Mouse (Mus musculus) midbrain, embryonic 10.5 days (tissue): ENCODE data around the gene Rab8a. TPM values are rescaled to one million over a fixed set of nuclear protein-coding genes. Genes with fewer than 3 reads are reported as not detected.

Experiments used
- DNase-seq: peaks from one replicate; pipeline ENCODE4 v3.0.0-alpha.2; 2017; ENCODE audit warnings: low spot score
- H3K27ac ChIP-seq: fragments of 300-500 bp; sonication (generic); replicated peaks from 2 replicates; pipeline ENCODE4 v1.5.1; 2016; ENCODE audit warnings: mild to moderate bottlenecking
- H3K27me3 ChIP-seq: fragments of 300-500 bp; sonication (generic); 2 replicates; pipeline ENCODE4 v1.6.1; 2016; ENCODE audit warnings: low read depth, mild to moderate bottlenecking; ENCODE audit not compliant: poor library complexity, severe bottlenecking
- H3K36me3 ChIP-seq: fragments of 300-500 bp; sonication (generic); 2 replicates; pipeline ENCODE4 v1.6.1; 2016; ENCODE audit warnings: mild to moderate bottlenecking, moderate library complexity
- H3K4me1 ChIP-seq: fragments of 300-500 bp; sonication (generic); 2 replicates; pipeline ENCODE4 v1.6.1; 2016
- H3K4me3 ChIP-seq: fragments of 300-500 bp; sonication (generic); 2 replicates; pipeline ENCODE4 v1.5.1; 2016; ENCODE audit warnings: mild to moderate bottlenecking, moderate library complexity
- H3K9me3 ChIP-seq: fragments of 300-500 bp; sonication (generic); replicated peaks from 2 replicates; pipeline ENCODE4 v1.6.1; 2016; ENCODE audit warnings: mild to moderate bottlenecking
- WGBS: fragments of 180-500 bp; shearing (Covaris S2); methylation state at CpG from one replicate; pipeline ENCODE4 v1.1.7; 2016; 5-methylcytosine and 5-hydroxymethylcytosine counted together
- polyA plus RNA-seq: library from polyadenylated mRNA; unstranded; fragments of >200 nt; fragmentation: Nextera tagmentation; extraction: Ambion mirVana; gene quantifications from 2 replicates; pipeline ENCODE4 v1.2.1, GENCODE M21; 2016

Gene Rab8a
- polyA plus RNA-seq, 1 experiment from 2014 or later = 133 TPM

DNA sequence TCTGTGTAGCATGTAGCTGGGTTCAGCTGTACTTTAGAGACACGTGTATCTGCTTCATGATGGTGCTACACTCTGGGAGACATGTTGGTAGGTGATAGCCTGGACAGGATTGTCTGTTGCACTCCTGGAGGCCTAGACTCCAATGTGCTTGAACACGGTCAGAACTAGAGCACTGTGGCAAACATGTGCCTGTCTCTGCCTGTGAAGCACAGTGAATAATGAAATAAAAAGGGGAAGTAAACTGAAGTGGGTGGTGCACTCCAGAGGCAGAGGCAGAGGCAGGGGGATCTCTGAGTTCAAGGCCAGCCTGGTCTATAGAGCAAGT is 29.2 kb downstream of the Rab8a start:
- no peak overlapping the region for H3K4me3 ChIP-seq
- no peak for DNase-seq
- H3K27ac ChIP-seq = no peak overlapping the region
- H3K4me1 ChIP-seq = no peaks in the 10 kb centered on the region
- H3K36me3 ChIP-seq = no peaks in the 10 kb centered on the region
- H3K9me3 ChIP-seq = no peaks in the 10 kb centered on the region
- H3K27me3 ChIP-seq = no peaks in the 10 kb centered on the region
- WGBS = 82% methylated on average over 2 of the region's 2 CpGs

DNA sequence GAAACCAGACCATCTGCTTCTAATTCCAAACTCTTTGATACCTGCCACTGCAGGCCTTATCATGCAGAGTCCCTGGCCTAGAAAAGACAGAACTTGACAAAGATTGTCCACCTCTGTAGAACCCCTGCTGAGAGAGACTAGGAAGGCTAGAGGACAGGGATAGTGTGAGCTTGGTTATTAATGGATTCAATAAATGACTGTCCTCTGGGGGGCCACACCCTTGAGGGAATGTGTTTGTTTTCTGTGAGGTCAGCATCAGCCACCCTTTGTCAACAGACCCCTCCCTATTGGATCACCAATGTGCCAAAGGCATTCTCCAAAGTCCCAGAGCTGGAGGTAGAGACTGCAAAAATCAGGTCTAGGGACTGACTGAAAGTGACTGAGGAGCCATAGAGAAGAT is 31.1 kb downstream of the Rab8a start:
- no peaks in the 10 kb centered on the region for H3K4me1 ChIP-seq
- H3K27ac ChIP-seq = no peak overlapping the region
- H3K9me3 ChIP-seq = no peaks in the 10 kb centered on the region
- no peak overlapping the region for H3K4me3 ChIP-seq
- H3K27me3 ChIP-seq = no peaks in the 10 kb centered on the region
- H3K36me3 ChIP-seq = no peaks in the 10 kb centered on the region
- DNase-seq = no peak

DNA sequence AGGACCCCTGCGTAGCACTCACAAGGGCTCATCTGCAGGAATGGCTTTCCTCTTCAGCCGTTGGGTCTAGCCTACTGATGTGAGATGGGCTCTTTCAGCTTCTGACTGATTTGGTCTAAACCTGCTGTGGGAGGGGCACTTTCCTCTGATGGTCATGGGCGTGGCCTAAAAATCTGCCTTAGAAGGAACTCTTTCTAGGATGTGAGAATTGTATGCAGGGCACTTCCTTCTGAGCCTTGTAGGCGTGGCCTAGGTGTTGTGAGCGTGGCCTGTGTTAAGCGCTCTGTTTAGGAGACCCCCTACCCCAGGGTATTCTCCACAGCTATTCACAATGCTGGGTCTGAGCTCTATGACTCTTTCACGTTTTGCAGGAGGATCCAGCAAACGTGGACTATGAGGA is 37.0 kb downstream of the Rab8a start:
- 64% methylated on average over 8 of the region's 8 CpGs for WGBS

DNA sequence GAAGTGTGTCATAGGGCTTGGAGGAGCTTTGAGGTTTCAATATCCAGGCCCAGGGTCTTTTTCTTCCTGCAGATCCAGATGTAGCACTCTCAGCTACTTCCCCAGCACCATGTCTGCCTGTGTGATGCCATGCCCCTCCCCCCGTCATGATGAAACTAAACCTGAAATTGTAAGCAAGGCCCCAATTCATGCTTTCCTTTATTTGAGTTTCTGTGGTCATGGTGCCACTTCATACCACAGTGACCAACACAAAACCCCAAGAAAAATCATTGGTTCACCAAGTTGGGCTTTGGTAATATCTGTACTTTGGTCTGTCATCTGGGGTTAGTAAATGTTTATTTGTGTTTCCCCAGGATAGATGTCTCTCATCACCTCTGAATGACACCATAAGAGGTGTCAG is 47.6 kb downstream of the Rab8a start:
- H3K9me3 ChIP-seq = peaks cover 19% of the 10 kb centered on the region
- no peaks in the 10 kb centered on the region for H3K4me1 ChIP-seq
- H3K27me3 ChIP-seq = no peaks in the 10 kb centered on the region
- no peak overlapping the region for H3K4me3 ChIP-seq
- H3K36me3 ChIP-seq = no peaks in the 10 kb centered on the region
- H3K27ac ChIP-seq = no peak overlapping the region
- WGBS = 78% methylated on average over 1 of the region's 1 CpGs
- no peak for DNase-seq

More for the DNA sequence above, 37.0 kb downstream of the Rab8a start:
- H3K36me3 ChIP-seq = no peaks in the 10 kb centered on the region
- no peaks in the 10 kb centered on the region for H3K27me3 ChIP-seq
- H3K9me3 ChIP-seq = peaks cover 29% of the 10 kb centered on the region
- no peaks in the 10 kb centered on the region for H3K4me1 ChIP-seq
- H3K4me3 ChIP-seq = no peak overlapping the region
- H3K27ac ChIP-seq = no peak overlapping the region
- DNase-seq = no peak

DNA sequence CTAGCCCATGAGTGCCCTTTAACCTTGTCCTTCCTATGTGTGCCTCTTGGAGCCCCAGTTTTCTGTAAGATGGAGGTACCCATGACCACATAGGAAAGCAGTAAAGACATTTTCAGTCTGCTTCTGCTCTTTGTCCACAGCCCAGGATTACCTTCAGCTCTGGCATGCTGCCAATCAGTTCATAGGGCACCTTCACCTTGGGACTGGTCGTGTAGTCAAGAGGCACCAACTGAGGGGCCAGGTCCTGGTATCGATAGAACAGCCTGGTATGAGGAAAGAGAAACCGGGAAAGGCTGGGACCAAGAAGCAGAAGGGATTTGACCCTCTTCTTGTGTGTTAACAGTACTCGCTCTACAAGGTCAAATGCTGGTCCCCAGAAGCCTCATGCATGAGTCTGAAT is 49.2 kb downstream of the Rab8a start:
- no peaks in the 10 kb centered on the region for H3K36me3 ChIP-seq
- no peak overlapping the region for H3K4me3 ChIP-seq
- WGBS = 82% methylated on average over 4 of the region's 4 CpGs
- peaks cover 5% of the 10 kb centered on the region; the same call in 1 of the 2 replicates for H3K9me3 ChIP-seq
- H3K27me3 ChIP-seq = no peaks in the 10 kb centered on the region
- H3K4me1 ChIP-seq = no peaks in the 10 kb centered on the region
- DNase-seq = no peak
- H3K27ac ChIP-seq = no peak overlapping the region

DNA sequence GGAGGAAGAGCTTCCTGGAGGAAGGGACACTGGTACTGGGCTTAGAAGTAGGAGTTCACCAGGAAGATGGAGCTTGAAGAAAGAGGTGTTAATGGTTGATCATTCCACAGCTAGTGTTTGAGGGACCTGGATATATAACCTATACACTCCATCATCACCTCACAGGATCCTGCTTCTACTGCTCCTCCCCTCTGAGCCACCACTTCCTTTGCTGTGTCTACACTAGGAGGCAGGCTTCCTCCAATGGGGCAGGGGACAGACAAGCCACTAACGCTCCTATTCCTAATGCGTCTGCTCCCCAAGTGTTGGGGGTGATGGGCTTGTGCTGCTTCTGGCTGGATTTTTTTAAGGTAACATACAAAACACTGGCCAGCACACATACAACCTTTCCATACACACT is 49.7 kb downstream of the Rab8a start:
- Histone ChIP-seq H3K4me3 (no peak overlapping the region), H3K4me1 (no peaks in the 10 kb centered on the region), H3K36me3 (no peaks in the 10 kb centered on the region), H3K9me3 (no peaks in the 10 kb centered on the region), H3K27ac (no peak overlapping the region), H3K27me3 (no peaks in the 10 kb centered on the region)
- DNase-seq = no peak
- WGBS = 66% methylated on average over 2 of the region's 2 CpGs

DNA sequence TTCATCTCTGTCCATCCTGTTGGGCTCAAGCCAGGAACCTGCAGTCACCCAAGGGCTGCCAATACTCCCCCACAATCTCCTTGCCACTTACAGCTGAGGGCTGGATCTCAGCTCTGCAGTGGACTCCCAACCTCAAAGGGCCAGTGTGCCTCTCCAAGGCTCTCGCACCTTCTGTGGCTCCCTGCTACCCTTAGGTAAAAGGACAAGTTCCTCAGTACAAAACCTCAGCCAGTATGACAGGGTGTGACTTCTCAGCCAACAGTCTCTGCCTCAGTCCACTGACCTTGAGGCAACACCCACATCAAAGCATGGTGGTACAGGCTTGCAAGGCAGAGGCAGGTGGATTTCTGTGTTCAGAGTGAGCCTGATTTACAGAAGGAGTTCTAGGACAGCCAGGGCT is 50.8 kb downstream of the Rab8a start:
- H3K27me3 ChIP-seq = no peaks in the 10 kb centered on the region; the same call in 1 of the 2 replicates
- DNase-seq = no peak
- no peaks in the 10 kb centered on the region for H3K36me3 ChIP-seq
- 89% methylated on average over 1 of the region's 1 CpGs for WGBS
- H3K27ac ChIP-seq = no peak overlapping the region
- no peaks in the 10 kb centered on the region for H3K4me1 ChIP-seq
- H3K9me3 ChIP-seq = no peaks in the 10 kb centered on the region
- no peak overlapping the region for H3K4me3 ChIP-seq

DNA sequence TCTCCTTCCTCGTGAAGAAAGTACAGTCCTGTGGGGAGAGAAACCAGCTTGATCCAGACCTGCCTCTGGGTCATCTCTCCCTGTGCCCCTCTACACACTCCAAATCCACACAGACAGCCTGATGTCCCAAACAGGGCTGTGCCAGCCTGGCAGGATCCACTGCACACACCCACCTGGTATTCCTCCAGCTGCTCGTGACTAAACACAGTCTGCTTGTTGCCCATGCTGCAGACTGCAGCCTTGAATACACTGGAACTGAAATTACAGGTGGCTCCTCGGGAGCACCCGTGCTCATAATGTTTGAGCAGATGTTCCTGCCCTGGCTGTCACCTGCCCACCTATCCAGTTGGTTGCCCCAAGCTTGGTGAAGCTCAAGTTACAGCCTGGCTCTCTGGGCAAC is 51.8 kb downstream of the Rab8a start, which contains the start of gene Cib3:
Gene Cib3, minus strand, starts transcription at position 87 of the 400 bp plus-strand sequence.
- no peak within 1 kb of the TSS for H3K27ac ChIP-seq
- no peak within 1 kb of the TSS for H3K4me3 ChIP-seq
- 71% methylated on average over 4 of the region's 4 CpGs for WGBS
- DNase-seq = no peak
- no peaks in the 10 kb centered on the region; the same call in 1 of the 2 replicates for H3K27me3 ChIP-seq
- H3K9me3 ChIP-seq = no peaks in the 10 kb centered on the region
- H3K36me3 ChIP-seq = no peaks in the 10 kb centered on the region
- H3K4me1 ChIP-seq = no peaks in the 10 kb centered on the region

DNA sequence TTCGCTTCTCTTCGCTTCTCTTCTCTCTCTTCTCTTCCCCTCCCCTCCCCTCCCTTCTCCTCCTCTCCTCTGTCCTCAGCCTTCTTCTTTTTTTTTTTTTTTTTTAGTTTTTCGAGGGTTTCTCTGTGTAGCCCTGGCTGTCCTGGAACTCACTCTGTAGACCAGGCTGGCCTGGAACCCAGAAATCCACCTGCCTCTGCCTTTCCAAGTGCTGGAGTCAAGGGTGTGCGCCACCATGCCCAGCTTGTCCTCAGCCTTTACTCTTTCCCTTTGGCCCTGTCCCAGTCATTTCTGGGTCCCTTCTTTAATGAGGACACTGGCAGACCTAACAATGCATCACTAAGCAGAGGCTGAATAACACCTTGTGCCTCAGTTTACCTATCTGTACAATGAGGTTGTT is 52.5 kb downstream of the Rab8a start, which contains the start of gene Gm11034:
Gene Gm11034, minus strand, starts transcription at position 101 of the 400 bp plus-strand sequence.
- Histone ChIP-seq H3K4me1 (no peaks in the 10 kb centered on the region), H3K27ac (no peak within 1 kb of the TSS), H3K4me3 (no peak within 1 kb of the TSS), H3K9me3 (no peaks in the 10 kb centered on the region), H3K36me3 (no peaks in the 10 kb centered on the region), H3K27me3 (no peaks in the 10 kb centered on the region; the same call in 1 of the 2 replicates)
- 83% methylated on average over 4 of the region's 4 CpGs for WGBS
- DNase-seq = no peak

DNA sequence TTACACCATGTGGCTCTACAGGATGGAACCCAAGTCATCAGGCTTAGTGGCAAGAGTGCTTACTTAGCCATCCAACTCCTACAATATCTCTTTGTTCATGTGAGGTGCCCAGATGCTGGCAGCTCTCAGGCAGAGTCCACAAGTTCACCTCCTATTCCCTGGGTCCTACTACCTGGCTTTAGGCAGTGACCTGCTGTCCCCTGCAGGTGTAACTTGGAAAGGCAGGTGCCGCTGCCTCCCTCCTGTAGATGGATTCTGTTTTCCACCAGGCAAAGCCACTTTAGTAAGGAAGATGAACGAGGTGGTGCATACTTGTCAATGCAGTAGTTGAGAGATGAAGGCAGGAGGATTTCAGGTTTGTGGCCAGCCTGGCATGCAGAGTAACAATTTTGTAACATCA is 54.1 kb downstream of the Rab8a start:
- H3K4me1 ChIP-seq = peaks cover 1% of the 10 kb centered on the region
- DNase-seq = no peak
- no peaks in the 10 kb centered on the region; the same call in 1 of the 2 replicates for H3K27me3 ChIP-seq
- H3K27ac ChIP-seq = no peak overlapping the region
- H3K4me3 ChIP-seq = no peak overlapping the region
- H3K9me3 ChIP-seq = no peaks in the 10 kb centered on the region
- WGBS = 44% methylated on average over 2 of the region's 2 CpGs
- no peaks in the 10 kb centered on the region for H3K36me3 ChIP-seq

DNA sequence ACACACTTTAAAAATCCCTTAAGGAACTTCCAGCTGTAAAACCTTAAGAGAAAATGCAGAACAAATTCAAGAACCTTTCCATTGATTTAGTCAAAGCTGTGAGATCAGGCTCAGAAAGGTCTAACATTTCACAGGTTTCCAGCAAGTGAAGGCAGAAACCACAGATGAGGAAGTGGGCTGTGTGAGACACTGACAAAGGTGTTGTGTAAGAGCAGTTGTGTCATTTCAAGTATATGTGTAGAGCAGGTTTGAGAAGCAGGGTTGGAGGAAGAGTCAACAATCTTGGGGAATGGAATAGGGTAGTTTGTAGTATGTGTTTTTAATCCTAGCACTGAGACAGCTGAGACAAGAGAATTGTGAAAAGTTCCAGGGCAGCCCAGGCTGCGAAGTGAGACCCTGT is 54.9 kb downstream of the Rab8a start:
- Histone ChIP-seq H3K9me3 (no peaks in the 10 kb centered on the region), H3K27me3 (no peaks in the 10 kb centered on the region; the same call in 1 of the 2 replicates), H3K27ac (no peak overlapping the region), H3K4me1 (peaks cover 9% of the 10 kb centered on the region), H3K36me3 (peaks cover 3% of the 10 kb centered on the region), H3K4me3 (no peak overlapping the region)
- 65% methylated on average over 1 of the region's 1 CpGs for WGBS
- DNase-seq = no peak

DNA sequence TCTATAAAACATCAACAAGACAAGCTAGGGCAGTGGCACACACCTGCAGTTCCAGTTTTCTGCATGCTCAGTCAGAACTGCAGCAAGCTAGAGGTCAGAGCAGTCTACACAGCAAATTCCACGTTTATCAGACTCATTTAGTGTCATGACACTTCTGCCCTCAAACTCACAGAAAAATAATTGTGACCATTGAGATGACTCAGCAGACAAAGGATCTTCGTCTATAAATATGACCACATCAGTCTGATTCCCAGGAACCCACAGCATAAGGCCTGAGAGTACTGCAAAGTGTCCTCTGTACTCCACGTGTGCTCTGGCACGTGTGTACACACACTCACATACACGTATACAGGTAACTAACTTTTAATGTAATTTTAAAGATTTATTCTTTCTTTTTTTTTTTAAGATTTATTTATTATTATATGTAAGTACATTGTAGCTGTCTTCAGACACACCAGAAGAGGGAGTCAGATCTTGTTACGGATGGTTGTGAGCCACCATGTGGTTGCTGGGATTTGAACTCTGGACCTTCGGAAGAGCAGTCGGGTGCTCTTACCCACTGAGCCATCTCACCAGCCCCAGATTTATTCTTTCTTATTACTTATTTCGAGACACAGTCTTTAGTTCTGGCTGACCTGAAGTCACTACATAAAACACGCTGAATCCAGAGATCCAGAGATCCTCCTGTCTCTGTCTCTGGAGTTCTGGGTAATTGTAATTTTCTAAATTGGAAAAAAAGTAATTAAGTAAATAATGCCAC is 58.0 kb downstream of the Rab8a start:
- peak overlapping the region; percentile 92 for H3K4me3 ChIP-seq
- H3K9me3 ChIP-seq = no peaks in the 10 kb centered on the region
- H3K27ac ChIP-seq = no peak overlapping the region; the same call in 1 of the 2 replicates
- H3K36me3 ChIP-seq = peaks cover 34% of the 10 kb centered on the region
- peaks cover 16% of the 10 kb centered on the region for H3K4me1 ChIP-seq
- H3K27me3 ChIP-seq = no peaks in the 10 kb centered on the region; the same call in 1 of the 2 replicates
- 83% methylated on average over 10 of the region's 10 CpGs for WGBS
- DNase-seq = no peak

DNA sequence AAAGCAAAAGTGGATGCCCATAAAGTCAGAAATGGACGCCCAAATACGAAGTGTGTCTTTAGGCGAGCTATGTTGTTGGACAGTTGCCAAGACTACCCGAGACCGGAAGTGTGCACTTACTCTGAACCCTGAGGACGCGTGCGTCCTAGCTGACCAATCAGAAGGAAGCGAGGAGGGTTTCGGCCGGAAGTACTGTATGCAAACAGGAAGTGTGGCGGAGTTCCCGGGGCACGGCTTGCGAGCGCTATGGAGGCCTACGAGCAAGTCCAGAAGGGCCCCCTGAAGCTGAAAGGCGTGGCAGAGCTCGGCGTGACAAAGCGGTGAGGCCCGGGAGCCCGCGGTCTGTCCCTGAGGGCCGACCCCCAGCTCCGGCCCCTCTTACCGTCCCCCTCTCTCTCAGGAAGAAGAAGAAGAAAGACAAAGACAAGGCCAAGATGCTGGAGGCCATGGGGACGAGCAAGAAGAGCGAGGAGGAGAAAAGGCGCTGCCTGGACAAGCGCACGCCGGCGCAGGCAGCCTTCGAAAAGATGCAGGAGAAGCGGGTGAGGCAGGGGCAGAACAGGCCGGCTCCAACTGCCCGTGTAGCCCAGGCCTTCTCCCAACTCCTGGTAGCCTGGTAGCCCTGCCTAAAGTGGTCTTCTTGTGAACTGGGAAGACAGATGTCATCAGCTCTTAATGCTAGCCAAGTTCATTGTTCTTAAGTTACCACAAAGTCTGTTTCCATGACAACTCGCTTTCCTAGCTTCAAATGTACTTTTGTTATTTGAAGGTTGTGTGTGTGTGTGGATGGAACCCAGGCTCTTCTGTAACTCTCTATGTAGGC is 58.8 kb downstream of the Rab8a start, which contains the start of gene Fam32a:
Gene Fam32a, plus strand, starts transcription at position 190 of the 823 bp plus-strand sequence.
- Histone ChIP-seq H3K4me3 (peak within 1 kb of the TSS; percentile 92), H3K27me3 (no peaks in the 10 kb centered on the region; the same call in 1 of the 2 replicates), H3K27ac (peak within 1 kb of the TSS; percentile 91), H3K9me3 (no peaks in the 10 kb centered on the region), H3K4me1 (peaks cover 16% of the 10 kb centered on the region), H3K36me3 (peaks cover 38% of the 10 kb centered on the region)
- DNase-seq = peak; percentile 94
- 22% methylated on average over 39 of the region's 39 CpGs for WGBS
